Mouse (Mus musculus) adrenal gland, postnatal 36 days (tissue): ENCODE results near the gene Robo1. TPM values are rescaled to one million over a fixed set of nuclear protein-coding genes. Genes with fewer than 3 reads are reported as not detected.

Experiments used
- DNase-seq, 2 experiments: peaks; one replicate each; pipeline ENCODE4 v3.0.0; 2021; ENCODE audit warnings: mixed read lengths in 1 of 2
- total RNA-seq, 2 experiments: library from RNA; stranded (reverse); gene quantifications; 2 replicates each; pipeline ENCODE4 v1.2.3; 2021

Gene Robo1
- total RNA-seq, 2 experiments from 2014 or later = 144 to 167 TPM

- DNase-seq = no peak
Observed at GRCm38 (mm10) chr16:72678947-72679558, 370.9 kb downstream of the Robo1 start.

DNA sequence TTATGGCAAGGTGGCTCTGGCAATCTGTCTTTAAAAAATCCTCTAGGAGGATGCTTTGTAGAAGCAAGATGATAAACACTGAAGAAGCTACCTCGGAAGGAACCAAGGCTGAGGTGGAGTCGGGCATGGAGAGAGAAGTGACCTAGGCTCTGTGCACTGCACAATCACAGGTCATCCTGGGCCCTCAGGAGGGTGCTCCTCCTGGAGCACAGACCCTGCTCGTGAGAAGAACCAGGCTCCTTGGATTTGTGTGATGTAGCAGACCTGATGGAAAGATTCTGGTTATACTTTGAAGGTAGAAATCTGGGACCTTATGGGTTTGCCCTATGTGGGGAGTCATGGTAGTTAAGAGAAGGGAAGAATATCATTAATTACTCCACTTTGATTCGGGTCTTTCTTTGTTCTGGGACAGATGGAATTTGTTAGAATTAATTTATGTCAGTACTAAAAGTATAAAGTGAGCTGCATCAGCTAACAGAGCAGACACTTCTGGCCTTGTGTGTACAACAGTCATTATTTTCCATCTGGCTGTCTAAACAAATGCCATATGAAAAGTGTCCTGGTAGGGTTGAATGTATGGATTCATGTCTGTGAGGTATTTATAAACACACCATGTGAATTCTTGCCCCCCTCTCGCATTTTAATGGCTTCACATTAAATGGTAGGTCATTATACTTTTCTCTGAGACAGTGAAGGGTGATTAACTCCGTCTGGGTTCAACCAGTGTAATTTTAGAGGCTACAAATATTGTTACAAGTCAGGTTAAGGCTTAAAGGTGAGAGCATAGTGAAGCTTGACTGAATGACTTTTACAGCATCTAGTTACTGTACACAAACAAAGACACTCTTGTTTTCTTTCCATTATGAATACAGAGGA lies 377.7 kb downstream of the Robo1 start:
- no peak for DNase-seq

GRCm38 (mm10) chr16:72686480-72687053 lies 378.5 kb downstream of the Robo1 start:
- peak in 1 of 2 experiments; percentile 29 for DNase-seq

- peak; percentile 69 to 75 for DNase-seq
Observed at GRCm38 (mm10) chr16:72687651-72688050, 379.5 kb downstream of the Robo1 start.

- peak; percentile 29 to 48 for DNase-seq
Observed at GRCm38 (mm10) chr16:72688185-72688681, 380.1 kb downstream of the Robo1 start.

DNA sequence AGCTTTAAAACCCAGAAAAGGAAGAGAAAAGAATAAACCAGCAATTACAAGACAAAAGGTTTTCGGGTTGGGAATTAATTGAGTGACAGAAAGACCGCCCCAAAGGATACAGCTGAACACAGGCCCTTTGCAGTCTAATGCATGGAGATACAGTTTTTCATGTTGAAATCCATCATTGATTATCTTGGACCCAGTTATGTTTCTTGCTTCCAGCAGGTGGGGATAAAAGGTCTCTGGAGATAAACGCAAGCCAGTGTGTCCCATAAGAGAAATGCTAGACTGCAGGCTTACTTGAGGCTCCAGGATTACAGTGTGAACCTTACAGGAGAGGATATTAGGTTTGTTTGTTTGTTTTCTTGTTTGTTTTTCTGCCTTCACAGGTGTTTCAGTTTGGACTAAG lies 383.8 kb downstream of the Robo1 start:
- DNase-seq = no peak

DNA sequence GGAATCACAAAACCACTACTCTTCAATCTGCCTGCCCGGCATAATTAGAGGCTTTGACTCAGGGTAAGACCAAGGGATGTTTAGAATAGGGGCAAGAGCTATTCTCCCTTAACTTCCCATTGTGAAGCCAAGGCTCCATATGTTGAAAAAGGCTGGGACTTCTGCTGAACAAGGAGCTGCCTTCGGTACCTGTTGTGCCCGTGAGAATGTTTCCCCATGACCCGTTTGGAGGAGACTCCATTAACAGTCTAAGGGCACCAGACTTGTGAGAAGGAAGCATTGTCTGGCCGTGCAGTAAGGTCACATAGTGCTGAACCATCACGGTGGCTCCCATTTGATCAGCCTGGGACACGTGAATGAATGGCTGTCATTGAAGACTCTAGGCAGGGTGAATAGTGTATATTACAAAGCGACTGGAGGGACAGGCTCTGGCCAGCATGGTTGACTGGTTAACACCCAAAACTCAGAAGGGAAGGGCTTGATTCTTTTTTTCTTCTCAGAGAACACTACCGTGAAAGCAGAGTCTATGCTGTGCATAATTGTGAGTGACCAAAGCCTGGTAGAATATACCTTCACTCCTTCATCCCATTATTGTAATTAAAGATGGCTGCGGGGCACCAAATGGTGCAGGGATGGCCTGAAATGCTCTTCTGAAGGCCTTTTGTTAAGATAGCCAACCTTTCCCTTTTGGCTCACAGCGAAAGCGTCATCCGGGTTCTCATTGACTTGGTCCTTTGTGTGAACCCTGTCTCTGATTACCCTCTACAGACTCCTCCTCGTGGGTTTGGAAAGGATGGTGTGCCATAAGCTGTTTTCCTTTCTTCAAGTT lies 385.6 kb downstream of the Robo1 start:
- DNase-seq = no peak

- DNase-seq = no peak
Observed at GRCm38 (mm10) chr16:72694787-72695186, 386.7 kb downstream of the Robo1 start.

DNA sequence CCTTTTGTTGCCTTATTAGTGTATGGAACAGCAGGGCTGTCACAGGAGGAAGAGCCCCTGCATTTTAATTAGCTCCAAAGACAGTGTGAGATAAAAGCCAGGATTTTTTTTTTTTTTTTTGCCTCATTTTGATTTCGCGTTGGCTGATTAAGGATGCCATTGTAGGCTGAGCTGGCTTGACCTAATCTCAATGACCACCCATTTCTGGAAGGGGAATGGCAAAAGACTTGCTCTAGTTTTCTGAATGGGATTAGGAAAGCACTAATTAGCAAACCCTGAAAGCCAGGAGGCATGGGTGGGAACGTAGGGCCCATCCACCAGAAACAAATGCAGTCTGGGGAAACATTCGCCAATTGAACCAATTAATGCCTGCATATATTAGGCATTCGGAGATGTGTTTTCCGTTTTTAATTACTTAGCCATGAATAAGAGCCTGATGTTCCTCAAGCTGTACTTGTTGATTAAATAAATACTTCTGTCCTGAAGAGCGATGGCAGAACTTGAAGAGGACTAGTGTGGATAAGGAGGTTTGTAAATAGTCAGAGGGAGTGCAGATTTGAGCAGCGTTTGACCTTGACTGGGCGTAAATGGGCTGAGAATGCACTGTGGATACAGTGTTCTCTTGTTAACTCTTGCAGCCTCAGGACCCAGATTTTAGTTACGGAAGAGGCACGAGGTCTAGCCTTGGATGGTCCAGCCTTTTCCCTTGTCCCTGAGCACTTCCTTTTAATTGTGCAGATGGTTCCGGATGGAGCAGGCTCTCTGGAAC lies 391.3 kb downstream of the Robo1 start:
- DNase-seq = no peak

GRCm38 (mm10) chr16:72700297-72700696 lies 392.2 kb downstream of the Robo1 start:
- DNase-seq = no peak

DNA sequence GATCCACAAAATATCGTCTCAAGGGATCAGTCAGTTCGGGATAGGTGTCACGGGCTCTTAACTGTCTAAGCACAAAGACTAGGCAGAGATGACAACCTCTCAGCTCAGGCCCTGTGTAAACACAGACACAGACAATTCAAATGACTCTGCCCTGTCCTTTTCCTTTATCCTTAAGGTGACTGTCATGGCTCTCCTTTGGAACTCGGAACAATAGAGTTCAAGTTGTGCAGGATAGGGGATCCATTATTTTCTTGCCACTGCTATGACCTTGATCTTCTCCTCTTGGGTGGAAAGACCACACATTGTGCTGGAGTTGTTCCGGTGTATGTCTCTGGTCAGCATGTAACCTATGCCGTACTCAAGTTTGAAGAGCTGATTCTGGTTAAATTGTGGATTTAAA lies 395.4 kb downstream of the Robo1 start:
- no peak for DNase-seq

- DNase-seq = no peak
Observed at GRCm38 (mm10) chr16:72705851-72706250, 397.7 kb downstream of the Robo1 start.

- DNase-seq = no peak
Observed at GRCm38 (mm10) chr16:72708526-72708925, 400.4 kb downstream of the Robo1 start.

- no peak for DNase-seq
Observed at GRCm38 (mm10) chr16:72717118-72717802, 409.2 kb downstream of the Robo1 start.

GRCm38 (mm10) chr16:72719063-72719462 lies 411.0 kb downstream of the Robo1 start:
- DNase-seq = no peak

GRCm38 (mm10) chr16:72720979-72721378 lies 412.9 kb downstream of the Robo1 start:
- no peak for DNase-seq

DNA sequence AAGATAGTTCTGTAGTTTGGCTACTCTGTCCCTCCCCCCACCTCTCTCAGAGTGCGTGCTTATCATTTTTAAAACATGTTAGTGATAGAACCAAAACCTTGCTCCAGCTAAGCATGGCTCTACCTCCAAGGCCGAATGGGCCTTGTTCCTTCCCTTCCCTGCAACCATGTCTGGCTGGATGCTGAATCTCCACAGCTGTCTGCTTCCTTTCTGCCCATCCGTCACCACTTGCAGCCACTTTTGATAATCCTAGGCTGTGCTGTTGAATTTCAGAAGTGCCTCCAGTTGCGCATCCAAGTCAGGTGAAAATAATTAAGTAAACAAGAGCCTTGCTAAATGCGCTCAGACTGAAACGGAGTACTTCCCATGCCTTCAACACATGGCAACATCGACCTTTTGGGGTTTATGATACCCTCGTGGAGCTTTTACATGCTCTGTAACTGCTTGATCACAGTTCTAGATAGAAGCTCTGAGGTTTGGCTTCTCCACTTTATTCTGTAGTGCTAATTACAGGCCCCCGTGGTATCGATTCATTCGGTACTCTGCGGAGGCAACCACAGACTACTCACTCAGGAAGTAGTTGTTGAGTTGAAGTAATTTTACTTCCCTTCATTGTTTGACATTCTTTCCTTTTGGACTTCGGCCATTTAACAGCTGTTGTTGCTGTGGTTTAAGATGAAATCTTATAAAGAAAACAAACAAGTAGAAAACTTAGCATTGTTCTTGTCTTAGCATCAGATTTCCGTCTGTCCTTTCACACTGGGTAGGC lies 413.8 kb downstream of the Robo1 start:
- DNase-seq = no peak

GRCm38 (mm10) chr16:72734234-72734633 lies 426.1 kb downstream of the Robo1 start:
- DNase-seq = no peak

- DNase-seq = no peak
Observed at GRCm38 (mm10) chr16:72735175-72735574, 427.1 kb downstream of the Robo1 start.

DNA sequence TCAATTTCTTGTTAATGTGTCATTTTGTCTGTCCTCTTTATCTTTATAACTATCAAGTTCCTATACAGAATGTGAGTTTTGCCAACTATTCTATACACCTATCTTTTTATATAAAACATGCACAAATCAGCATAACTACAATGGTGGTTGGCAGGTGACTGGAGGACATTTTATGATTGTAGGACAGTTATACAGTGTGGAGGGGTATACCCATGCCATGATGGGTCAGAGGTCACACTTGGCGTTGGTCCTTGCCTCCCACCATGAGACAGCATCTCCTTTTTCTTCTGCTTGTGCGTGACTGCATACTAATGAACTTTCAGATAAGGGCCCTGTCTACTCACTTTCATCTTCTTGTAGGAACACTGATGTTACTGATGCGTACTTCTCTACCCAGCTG lies 427.5 kb downstream of the Robo1 start:
- no peak for DNase-seq
